Mouse (Mus musculus) hindbrain, embryonic 16.5 days (tissue): ENCODE data around the gene Hist1h1t. TPM values are rescaled to one million over a fixed set of nuclear protein-coding genes. Genes with fewer than 3 reads are reported as not detected.
"Not testable (repeated sequence)": the region's sequence is repeated elsewhere in the genome, so short reads cannot be mapped to it uniquely, and the experiment has no call there.

Experiments used
- ATAC-seq: fragments of 200-750 bp; cut with Nextera tagmentation; 2 replicates; pipeline ENCODE4 v1.8.0; 2017; ENCODE audit warnings: moderate TSS enrichment, moderate library complexity
- H3K27ac ChIP-seq: fragments of 300-500 bp; sonication (generic); 2 replicates; pipeline ENCODE4 v1.5.1; 2014; ENCODE audit warnings: low read depth, mild to moderate bottlenecking, control low read depth, low read length, moderate library complexity
- H3K27me3 ChIP-seq: fragments of 300-500 bp; sonication (generic); replicated peaks from 2 replicates; pipeline ENCODE4 v1.6.1; 2014; ENCODE audit warnings: low read length; ENCODE audit not compliant: control insufficient read depth, insufficient read depth
- H3K36me3 ChIP-seq: fragments of 300-500 bp; sonication (generic); 2 replicates; pipeline ENCODE4 v1.6.1; 2014; ENCODE audit warnings: mild to moderate bottlenecking, low read length, moderate library complexity, mixed read lengths; ENCODE audit not compliant: control insufficient read depth, insufficient read depth
- H3K4me1 ChIP-seq: fragments of 300-500 bp; sonication (generic); 2 replicates; pipeline ENCODE4 v1.6.1; 2014; ENCODE audit warnings: low read depth, low read length; ENCODE audit not compliant: control insufficient read depth, insufficient read depth
- H3K4me2 ChIP-seq: fragments of 300-500 bp; sonication (generic); 2 replicates; pipeline ENCODE4 v1.6.1; 2014; ENCODE audit warnings: mild to moderate bottlenecking, low read length, control low read depth, moderate library complexity
- H3K4me3 ChIP-seq: fragments of 300-500 bp; sonication (generic); 2 replicates; pipeline ENCODE4 v1.5.1; 2014; ENCODE audit warnings: mild to moderate bottlenecking, low read length, control low read depth, moderate library complexity
- H3K9ac ChIP-seq: fragments of 300-500 bp; sonication (generic); 2 replicates; pipeline ENCODE4 v1.6.1; 2014; ENCODE audit warnings: low read depth, mild to moderate bottlenecking, control low read depth, low read length, moderate library complexity
- H3K9me3 ChIP-seq: fragments of 300-500 bp; sonication (generic); 2 replicates; pipeline ENCODE4 v1.6.1; 2014; ENCODE audit warnings: mild to moderate bottlenecking, low read length, moderate library complexity; ENCODE audit not compliant: control insufficient read depth
- WGBS: fragments of 180-500 bp; shearing (Covaris S2); extraction: QIAGEN DNeasy Blood & Tissue Kit; methylation state at CpG from one replicate; pipeline ENCODE4 v1.1.7; 2014; 5-methylcytosine and 5-hydroxymethylcytosine counted together
- polyA plus RNA-seq: library from polyadenylated mRNA; unstranded; fragments of >200 nt; fragmentation: Nextera tagmentation; extraction: Ambion mirVana; gene quantifications from 2 replicates; pipeline ENCODE4 v1.2.1, GENCODE M21; 2015

Hist1h1t gene
- not detected in 2 replicates for polyA plus RNA-seq

- Histone ChIP-seq H3K36me3 (no peaks in the 10 kb centered on the region), H3K4me3 (no peak within 1 kb of the TSS), H3K4me1 (peaks cover 8% of the 10 kb centered on the region), H3K9me3 (no peaks in the 10 kb centered on the region), H3K27ac (no peak within 1 kb of the TSS), H3K9ac (no peak within 1 kb of the TSS), H3K27me3 (no peaks in the 10 kb centered on the region), H3K4me2 (no peak within 1 kb of the TSS)
- ATAC-seq = no peak
- 47% methylated on average over 13 of the region's 13 CpGs for WGBS
These were observed at the start of gene Hist1h1t for GRCm38 (mm10) chr13:23695514-23695913. Gene Hist1h1t, plus strand, starts transcription at chr13:23695814.

- Histone ChIP-seq H3K4me3 (no peak overlapping the region), H3K27ac (no peak overlapping the region), H3K9me3 (no peaks in the 10 kb centered on the region), H3K9ac (no peak overlapping the region), H3K27me3 (no peaks in the 10 kb centered on the region), H3K36me3 (no peaks in the 10 kb centered on the region), H3K4me1 (no peaks in the 10 kb centered on the region), H3K4me2 (no peak overlapping the region)
- no peak for ATAC-seq
- WGBS = 71% methylated on average over 6 of the region's 6 CpGs
These were observed 35.8 kb upstream of the Hist1h1t start for GRCm38 (mm10) chr13:23659636-23660366.

DNA sequence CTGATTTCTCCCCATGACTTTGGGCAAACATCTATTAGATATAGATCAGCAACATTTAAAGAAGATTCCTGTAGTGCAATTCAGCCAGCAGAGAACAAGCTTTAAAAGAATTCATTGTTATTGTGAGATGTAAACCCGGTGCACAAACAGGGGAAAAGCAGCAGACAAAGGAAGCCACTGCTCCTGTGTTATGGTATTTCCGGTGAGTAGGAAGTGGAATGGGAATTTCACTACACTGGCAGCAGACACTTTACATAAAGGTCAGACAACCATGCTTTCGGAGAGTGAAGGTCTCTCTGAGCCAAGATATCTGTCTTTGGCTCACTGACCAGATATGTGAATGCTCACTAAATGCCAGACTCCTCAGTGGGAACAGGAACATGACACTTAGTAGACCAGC lies 33.1 kb upstream of the Hist1h1t start:
- H3K4me1 ChIP-seq = no peaks in the 10 kb centered on the region
- no peaks in the 10 kb centered on the region for H3K36me3 ChIP-seq
- H3K4me2 ChIP-seq = no peak overlapping the region
- WGBS = 75% methylated on average over 3 of the region's 3 CpGs
- no peaks in the 10 kb centered on the region for H3K9me3 ChIP-seq
- H3K27me3 ChIP-seq = no peaks in the 10 kb centered on the region
- no peak overlapping the region for H3K27ac ChIP-seq
- H3K9ac ChIP-seq = no peak overlapping the region
- no peak overlapping the region for H3K4me3 ChIP-seq
- no peak for ATAC-seq

GRCm38 (mm10) chr13:23681990-23682582 lies 13.5 kb upstream of the Hist1h1t start:
- Histone ChIP-seq H3K9ac (no peak overlapping the region), H3K27me3 (no peaks in the 10 kb centered on the region), H3K36me3 (no peaks in the 10 kb centered on the region), H3K27ac (no peak overlapping the region), H3K9me3 (no peaks in the 10 kb centered on the region), H3K4me1 (peaks cover 12% of the 10 kb centered on the region), H3K4me3 (no peak overlapping the region), H3K4me2 (no peak overlapping the region)
- 90% methylated on average over 6 of the region's 6 CpGs for WGBS
- no peak for ATAC-seq

- Histone ChIP-seq H3K27ac (no peak overlapping the region), H3K4me3 (peak overlapping the region; percentile 42; the same call in 1 of the 2 replicates)
These were observed 13.0 kb upstream of the Hist1h1t start for GRCm38 (mm10) chr13:23682623-23682946.

DNA sequence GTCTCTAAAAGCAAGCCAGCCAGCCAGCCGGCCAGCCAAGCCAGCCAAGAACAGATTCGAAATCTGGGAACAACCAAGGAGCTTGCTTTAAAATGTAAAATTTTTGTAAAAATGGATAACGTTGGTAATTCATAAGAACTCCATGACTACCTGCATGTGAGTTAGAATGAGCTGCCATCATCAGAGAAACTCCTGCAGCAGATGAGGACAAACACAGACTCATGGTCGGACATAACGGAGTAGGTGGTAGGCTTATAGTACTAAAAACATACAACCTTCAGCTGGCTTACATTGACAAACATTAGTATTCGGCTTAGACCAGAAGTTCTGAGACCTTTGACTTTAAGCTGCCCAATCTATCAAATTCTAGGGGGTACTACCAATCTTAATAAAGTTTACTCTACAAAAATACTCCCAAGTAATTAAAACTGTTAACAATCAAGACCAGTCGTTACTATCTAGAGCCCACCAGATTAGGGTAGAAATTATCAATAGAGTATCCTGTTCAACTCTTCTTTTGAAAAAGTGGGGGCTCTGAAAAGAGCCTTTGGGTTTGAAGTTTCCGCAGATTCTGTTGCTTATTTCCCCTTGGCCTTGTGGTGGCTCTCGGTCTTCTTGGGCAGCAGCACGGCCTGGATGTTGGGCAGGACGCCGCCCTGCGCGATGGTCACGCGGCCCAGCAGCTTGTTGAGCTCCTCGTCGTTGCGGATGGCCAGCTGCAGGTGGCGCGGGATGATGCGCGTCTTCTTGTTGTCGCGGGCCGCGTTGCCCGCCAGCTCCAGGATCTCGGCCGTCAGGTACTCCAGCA lies 12.5 kb upstream of the Hist1h1t start:
- H3K27ac ChIP-seq = peak overlapping the region; percentile 74
- peak; percentile 1; the same call in 1 of the 2 replicates for ATAC-seq
- peaks cover 12% of the 10 kb centered on the region for H3K4me1 ChIP-seq
- H3K36me3 ChIP-seq, H3K9me3 ChIP-seq, H3K9ac ChIP-seq, H3K27me3 ChIP-seq: not testable (repeated sequence)
- H3K4me2 ChIP-seq = peak overlapping the region; percentile 59
- 14% methylated on average over 11 of the region's 30 CpGs for WGBS
- peak overlapping the region; percentile 42 for H3K4me3 ChIP-seq

More at GRCm38 (mm10) chr13:23682623-23682946, 13.0 kb upstream of the Hist1h1t start:
- Histone ChIP-seq H3K9me3 (no peaks in the 10 kb centered on the region), H3K4me2 (peak overlapping the region; percentile 59), H3K36me3 (no peaks in the 10 kb centered on the region), H3K9ac (no peak overlapping the region), H3K4me1 (peaks cover 12% of the 10 kb centered on the region), H3K27me3 (no peaks in the 10 kb centered on the region)
- ATAC-seq = no peak
- 65% methylated on average over 1 of the region's 1 CpGs for WGBS

DNA sequence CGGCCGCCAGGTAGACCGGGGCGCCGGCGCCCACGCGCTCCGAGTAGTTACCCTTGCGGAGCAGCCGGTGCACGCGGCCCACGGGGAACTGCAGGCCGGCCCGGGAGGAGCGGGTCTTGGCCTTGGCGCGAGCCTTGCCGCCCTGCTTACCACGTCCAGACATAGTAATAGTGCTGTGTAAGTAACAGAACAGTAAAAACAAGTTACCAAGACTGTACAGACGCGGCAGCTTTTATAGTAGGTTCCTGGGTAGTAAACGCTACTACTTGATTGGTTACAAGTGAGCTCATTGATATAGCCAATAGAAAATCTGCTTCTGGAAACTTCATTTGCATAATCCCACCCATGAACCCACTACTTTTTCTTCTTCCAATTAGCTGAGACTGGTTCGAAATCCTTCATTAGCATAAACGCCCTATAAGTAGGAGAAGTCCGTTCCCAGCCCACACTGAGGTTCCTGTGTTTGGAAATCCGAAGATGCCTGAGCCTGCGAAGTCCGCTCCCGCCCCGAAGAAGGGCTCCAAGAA lies 11.8 kb upstream of the Hist1h1t start, which contains the start of the genes Hist1h2ac and Hist1h2bc:
TSS of gene Hist1h2ac (minus strand) at position 194 of the 527 bp plus-strand sequence.
TSS of gene Hist1h2bc (plus strand) at position 445 of the 527 bp plus-strand sequence.
- H3K36me3 ChIP-seq = no peaks in the 10 kb centered on the region
- no peaks in the 10 kb centered on the region for H3K27me3 ChIP-seq
- H3K4me2 ChIP-seq = peak within 1 kb of the TSS; percentile 88
- peak within 1 kb of the TSS; percentile 51 for H3K4me3 ChIP-seq
- ATAC-seq = peak; percentile 100
- peaks cover 12% of the 10 kb centered on the region for H3K4me1 ChIP-seq
- H3K9me3 ChIP-seq = no peaks in the 10 kb centered on the region
- WGBS = 0% methylated on average over 24 of the region's 32 CpGs
- H3K27ac ChIP-seq = peak within 1 kb of the TSS; percentile 93
- H3K9ac ChIP-seq = peak within 1 kb of the TSS; percentile 69

GRCm38 (mm10) chr13:23684295-23684945 lies 11.2 kb upstream of the Hist1h1t start:
- not testable (repeated sequence) for H3K36me3 ChIP-seq, H3K9me3 ChIP-seq, H3K27me3 ChIP-seq
- WGBS = 2% methylated on average over 9 of the region's 37 CpGs
- Histone ChIP-seq H3K27ac (peak overlapping the region; percentile 93), H3K4me1 (peaks cover 12% of the 10 kb centered on the region), H3K4me2 (peak overlapping the region; percentile 88), H3K9ac (peak overlapping the region; percentile 69), H3K4me3 (peak overlapping the region; percentile 51)
- peak; percentile 19 for ATAC-seq
